Mouse (Mus musculus) embryonic facial prominence, embryonic 14.5 days (tissue): ENCODE measurements around the gene Sirt1. TPM values are rescaled to one million over a fixed set of nuclear protein-coding genes. Genes with fewer than 3 reads are reported as not detected.
A peak's percentile ranks its signal among the peaks of the same experiment; 100 is the strongest.
"Not testable (repeated sequence)": the region's sequence is repeated elsewhere in the genome, so short reads cannot be mapped to it uniquely, and the experiment has no call there.

Source experiments
- ATAC-seq: fragments of 200-750 bp; cut with Nextera tagmentation; 2 replicates; pipeline ENCODE4 v1.8.0; 2017; ENCODE audit warnings: low read depth, moderate number of reproducible peaks, moderate TSS enrichment
- DNase-seq: peaks from one replicate; pipeline ENCODE4 v3.0.0-alpha.2; 2015; ENCODE audit warnings: low spot score
- H3K27ac ChIP-seq: fragments of 300-500 bp; sonication (generic); replicated peaks from 2 replicates; pipeline ENCODE4 v1.5.1; 2014; ENCODE audit warnings: low read depth, mild to moderate bottlenecking, low read length, moderate library complexity
- H3K27me3 ChIP-seq: fragments of 300-500 bp; sonication (generic); replicated peaks from 2 replicates; pipeline ENCODE4 v1.6.1; 2014; ENCODE audit warnings: low read length; ENCODE audit not compliant: control insufficient read depth, insufficient read depth
- H3K36me3 ChIP-seq: fragments of 300-500 bp; sonication (generic); 2 replicates; pipeline ENCODE4 v1.6.1; 2014; ENCODE audit warnings: low read length, mixed read lengths; ENCODE audit not compliant: control insufficient read depth, insufficient read depth
- H3K4me1 ChIP-seq: fragments of 300-500 bp; sonication (generic); 2 replicates; pipeline ENCODE4 v1.6.1; 2014; ENCODE audit warnings: antibody characterized with exemption, low read length; ENCODE audit not compliant: control insufficient read depth, insufficient read depth
- H3K4me2 ChIP-seq: fragments of 300-500 bp; sonication (generic); 2 replicates; pipeline ENCODE4 v1.6.1; 2014; ENCODE audit warnings: low read depth, mild to moderate bottlenecking, low read length, moderate library complexity, mixed read lengths
- H3K4me3 ChIP-seq: fragments of 300-500 bp; sonication (generic); 2 replicates; pipeline ENCODE4 v1.5.1; 2014; ENCODE audit warnings: low read depth, mild to moderate bottlenecking, low read length
- H3K9ac ChIP-seq: fragments of 300-500 bp; sonication (generic); 2 replicates; pipeline ENCODE4 v1.6.1; 2014; ENCODE audit warnings: low read depth, mild to moderate bottlenecking, low read length, moderate library complexity, mixed read lengths
- H3K9me3 ChIP-seq: fragments of 300-500 bp; sonication (generic); 2 replicates; pipeline ENCODE4 v1.6.1; 2016; ENCODE audit warnings: low read length; ENCODE audit not compliant: control insufficient read depth
- WGBS: fragments of 180-500 bp; shearing (Covaris S2); extraction: QIAGEN DNeasy Blood & Tissue Kit; methylation state at CpG from one replicate; pipeline ENCODE4 v1.1.7; 2014; 5-methylcytosine and 5-hydroxymethylcytosine counted together
- polyA plus RNA-seq: library from polyadenylated mRNA; unstranded; fragments of >200 nt; fragmentation: Nextera tagmentation; extraction: Ambion mirVana; gene quantifications from 2 replicates; pipeline ENCODE4 v1.2.1, GENCODE M21; 2014

Sirt1 gene
- polyA plus RNA-seq, 1 experiment from 2014 or later: 7.5 TPM

DNA sequence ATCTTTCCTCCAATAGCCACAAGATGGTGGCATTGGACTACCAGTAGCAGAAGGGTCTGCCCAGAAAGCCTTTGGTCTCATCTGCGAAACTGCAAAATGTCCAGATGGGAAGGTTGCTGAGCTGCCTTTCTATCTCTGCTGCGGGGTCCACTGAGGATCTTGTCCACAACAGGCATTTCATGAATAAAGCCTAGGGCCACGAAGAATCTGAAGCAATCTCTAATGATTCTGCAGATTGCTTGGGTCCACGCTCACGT, 41.2 kb upstream of the Sirt1 start:
- Histone ChIP-seq H3K9me3 (no peaks in the 10 kb centered on the region), H3K27ac (no peak overlapping the region), H3K9ac (no peak overlapping the region), H3K27me3 (no peaks in the 10 kb centered on the region), H3K36me3 (no peaks in the 10 kb centered on the region), H3K4me2 (no peak overlapping the region), H3K4me1 (no peaks in the 10 kb centered on the region), H3K4me3 (no peak overlapping the region)
- no peak for DNase-seq
- 90% methylated on average over 5 of the region's 5 CpGs for WGBS
- ATAC-seq: no peak

DNA sequence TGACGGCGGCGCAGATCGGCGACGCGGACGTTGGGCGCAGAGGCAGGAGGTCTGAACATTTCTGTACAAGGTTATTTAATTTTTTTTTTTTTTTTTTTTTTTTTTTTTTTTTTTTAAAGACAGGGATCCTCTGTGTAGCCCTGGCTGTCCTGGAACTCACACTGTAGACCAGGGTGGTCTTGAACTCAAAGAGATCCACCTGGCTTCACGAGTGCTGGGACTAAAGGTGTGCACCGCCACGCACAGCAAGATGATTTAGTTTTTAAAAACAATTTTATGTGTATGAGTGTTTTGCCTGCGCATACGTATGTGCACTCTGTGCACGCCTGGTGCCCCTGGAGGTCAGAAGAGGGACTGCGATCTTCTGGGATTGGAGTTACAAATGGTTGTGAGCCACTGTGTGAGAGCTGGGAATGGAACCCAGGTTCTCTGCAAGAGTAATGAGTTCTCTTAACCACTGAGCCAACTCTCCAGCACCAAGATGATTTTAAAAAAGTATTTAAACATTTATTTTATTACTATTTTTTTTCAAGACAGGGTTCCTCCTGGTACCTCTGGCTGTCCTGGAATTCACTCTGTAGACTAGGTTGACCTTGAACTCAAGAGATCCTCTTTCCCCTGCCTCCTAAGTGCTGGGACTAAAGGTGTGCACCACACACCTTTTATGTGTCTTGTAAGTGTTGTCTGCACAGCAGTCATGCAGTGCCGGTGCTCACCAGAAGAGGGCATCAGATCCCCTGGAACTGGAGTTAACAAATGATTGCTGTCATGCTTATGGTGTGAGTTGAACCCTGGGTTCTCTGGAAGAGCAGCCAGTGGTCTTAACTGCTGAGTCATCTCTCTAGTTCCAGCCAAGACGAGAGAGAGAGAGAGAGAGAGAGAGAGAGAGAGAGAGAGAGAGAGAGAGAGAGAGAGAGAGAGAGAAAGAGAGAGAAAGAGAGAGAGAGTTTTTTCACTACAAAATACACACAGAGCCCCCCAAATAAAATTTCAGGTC, 40.5 kb upstream of the Sirt1 start, which contains the start of gene Gm7075:
Gm7075 (minus strand) TSS at position 51 of the 997 bp plus-strand sequence.
- H3K4me1 ChIP-seq: no peaks in the 10 kb centered on the region
- H3K4me3 ChIP-seq: no peak within 1 kb of the TSS
- no peaks in the 10 kb centered on the region for H3K9me3 ChIP-seq
- ATAC-seq (no peak), DNase-seq (no peak)
- WGBS: 87% methylated on average over 18 of the region's 18 CpGs
- no peaks in the 10 kb centered on the region for H3K27me3 ChIP-seq
- H3K36me3 ChIP-seq: no peaks in the 10 kb centered on the region
- H3K4me2 ChIP-seq: no peak within 1 kb of the TSS
- H3K27ac ChIP-seq: no peak within 1 kb of the TSS
- H3K9ac ChIP-seq: no peak within 1 kb of the TSS

DNA sequence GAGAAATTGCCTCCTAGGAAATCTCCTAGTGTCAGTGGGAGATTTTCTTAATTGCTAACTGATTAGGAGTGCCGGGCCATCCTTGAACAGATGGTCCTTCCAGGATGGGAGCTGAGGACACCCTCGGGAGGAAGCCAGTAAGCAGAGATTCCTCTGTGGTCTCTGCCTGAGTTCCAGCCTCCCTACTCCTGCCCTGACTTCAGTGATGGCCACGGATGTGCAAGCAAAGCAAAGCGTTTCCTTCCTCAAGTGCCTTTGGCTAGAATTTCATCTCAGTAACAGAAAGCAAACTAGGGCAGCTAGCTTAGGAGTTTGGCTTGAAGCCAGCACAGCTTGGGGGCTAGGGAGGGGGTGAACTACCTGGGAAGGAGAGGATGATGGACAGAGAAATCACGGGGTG, 35.6 kb upstream of the Sirt1 start:
- Histone ChIP-seq H3K9ac (no peak overlapping the region), H3K27me3 (no peaks in the 10 kb centered on the region), H3K4me2 (no peak overlapping the region), H3K27ac (no peak overlapping the region), H3K36me3 (no peaks in the 10 kb centered on the region), H3K4me3 (no peak overlapping the region), H3K4me1 (no peaks in the 10 kb centered on the region), H3K9me3 (no peaks in the 10 kb centered on the region)
- ATAC-seq (no peak), DNase-seq (no peak)
- 38% methylated on average over 5 of the region's 5 CpGs for WGBS

DNA sequence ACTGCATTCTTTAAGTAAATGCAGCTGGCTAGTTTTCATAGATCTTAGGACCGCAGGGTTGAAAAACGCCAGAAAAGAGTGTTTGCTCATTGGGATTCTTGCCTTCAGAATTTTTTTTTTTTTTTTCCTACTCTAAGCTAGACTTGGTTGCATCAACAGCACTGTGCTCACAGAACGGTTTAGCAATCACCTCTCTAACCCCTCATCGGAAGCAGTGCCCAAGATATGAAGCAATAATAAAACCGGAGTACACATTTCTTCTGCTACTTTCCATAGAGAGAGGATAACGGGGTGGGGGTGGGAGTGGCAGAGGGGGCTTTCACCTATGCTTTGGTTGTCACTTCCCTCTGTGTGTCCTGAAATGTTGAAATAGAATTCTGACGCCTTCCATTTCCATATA, 34.3 kb upstream of the Sirt1 start:
- H3K36me3 ChIP-seq: no peaks in the 10 kb centered on the region
- H3K27me3 ChIP-seq: no peaks in the 10 kb centered on the region
- H3K4me2 ChIP-seq: peak overlapping the region; percentile 18; the same call in 1 of the 2 replicates
- no peaks in the 10 kb centered on the region for H3K9me3 ChIP-seq
- DNase-seq (no peak), ATAC-seq (no peak)
- H3K27ac ChIP-seq: no peak overlapping the region
- no peaks in the 10 kb centered on the region for H3K4me1 ChIP-seq
- H3K4me3 ChIP-seq: no peak overlapping the region
- WGBS: 62% methylated on average over 7 of the region's 7 CpGs
- H3K9ac ChIP-seq: no peak overlapping the region

DNA sequence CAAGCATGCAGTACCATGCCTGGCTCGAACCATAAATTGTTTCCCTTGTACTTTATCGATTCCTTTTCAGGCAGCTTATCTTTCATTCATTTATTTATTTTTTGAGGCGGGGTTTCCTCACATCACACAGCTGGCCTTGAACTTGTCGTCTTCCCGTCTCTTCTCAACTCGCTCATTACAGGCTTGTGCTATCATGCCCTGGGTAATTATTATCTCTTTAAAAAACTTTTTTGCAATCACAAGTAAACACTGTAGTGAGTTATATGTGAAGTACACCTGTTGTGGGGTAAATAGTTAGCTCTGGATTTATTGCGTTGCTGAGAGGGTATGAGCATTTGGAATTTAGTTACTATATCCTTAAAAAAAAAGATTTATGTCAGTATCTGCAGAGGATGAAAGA, 33.8 kb upstream of the Sirt1 start:
- DNase-seq (no peak), ATAC-seq (no peak)
- no peak overlapping the region for H3K4me3 ChIP-seq
- H3K36me3 ChIP-seq: no peaks in the 10 kb centered on the region
- H3K27ac ChIP-seq: no peak overlapping the region
- H3K4me2 ChIP-seq: no peak overlapping the region
- 79% methylated on average over 7 of the region's 7 CpGs for WGBS
- H3K27me3 ChIP-seq: no peaks in the 10 kb centered on the region
- H3K4me1 ChIP-seq: no peaks in the 10 kb centered on the region
- no peak overlapping the region for H3K9ac ChIP-seq
- H3K9me3 ChIP-seq: no peaks in the 10 kb centered on the region

DNA sequence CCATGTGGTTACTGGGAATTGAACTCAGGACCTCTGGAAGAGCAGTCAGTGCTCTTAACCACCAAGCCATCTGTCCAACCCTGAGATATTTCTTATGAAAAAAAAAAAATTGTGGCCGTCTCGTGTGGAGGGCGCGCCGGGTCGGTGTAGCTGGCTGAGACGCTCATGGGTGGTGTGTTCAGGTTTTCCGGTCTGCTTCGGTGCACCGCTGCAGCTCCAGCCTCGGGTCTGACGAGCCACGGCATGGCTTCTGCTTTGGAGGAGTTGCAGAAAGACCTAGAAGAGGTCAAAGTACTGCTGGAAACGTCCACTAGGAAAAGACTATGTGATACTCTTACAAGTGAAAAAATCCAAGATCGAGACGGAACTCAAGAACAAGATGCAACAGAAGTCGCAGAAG, 31.3 kb upstream of the Sirt1 start:
- 86% methylated on average over 17 of the region's 17 CpGs for WGBS
- DNase-seq (no peak), ATAC-seq (no peak)
- H3K9me3 ChIP-seq: no peaks in the 10 kb centered on the region
- no peak overlapping the region for H3K4me3 ChIP-seq
- H3K9ac ChIP-seq: no peak overlapping the region
- H3K4me1 ChIP-seq: no peaks in the 10 kb centered on the region
- no peaks in the 10 kb centered on the region for H3K27me3 ChIP-seq
- H3K27ac ChIP-seq: no peak overlapping the region
- no peak overlapping the region for H3K4me2 ChIP-seq
- no peaks in the 10 kb centered on the region for H3K36me3 ChIP-seq

DNA sequence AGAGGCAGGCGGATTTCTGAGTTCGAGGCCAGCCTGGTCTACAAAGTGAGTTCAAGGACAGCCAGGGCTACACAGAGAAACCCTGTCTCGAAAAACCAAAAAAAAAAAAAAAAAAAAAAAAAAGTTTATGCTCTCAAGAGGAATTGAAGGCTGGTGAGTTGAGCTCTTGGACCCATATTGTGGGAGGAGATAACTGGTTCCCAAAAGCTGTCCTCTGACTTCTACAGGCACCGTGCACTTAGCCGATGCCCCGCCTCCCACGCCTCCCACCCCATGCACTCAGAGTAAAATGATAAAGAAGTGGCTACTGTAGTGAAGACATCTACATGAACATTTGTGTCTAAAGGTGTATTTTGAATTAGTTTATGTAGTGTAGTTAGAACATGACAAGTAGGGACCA, 30.2 kb upstream of the Sirt1 start:
- 86% methylated on average over 6 of the region's 7 CpGs for WGBS
- ATAC-seq, H3K9ac ChIP-seq, DNase-seq, H3K36me3 ChIP-seq, H3K27me3 ChIP-seq, H3K9me3 ChIP-seq, H3K4me3 ChIP-seq, H3K27ac ChIP-seq, H3K4me1 ChIP-seq, H3K4me2 ChIP-seq: not testable (repeated sequence)

DNA sequence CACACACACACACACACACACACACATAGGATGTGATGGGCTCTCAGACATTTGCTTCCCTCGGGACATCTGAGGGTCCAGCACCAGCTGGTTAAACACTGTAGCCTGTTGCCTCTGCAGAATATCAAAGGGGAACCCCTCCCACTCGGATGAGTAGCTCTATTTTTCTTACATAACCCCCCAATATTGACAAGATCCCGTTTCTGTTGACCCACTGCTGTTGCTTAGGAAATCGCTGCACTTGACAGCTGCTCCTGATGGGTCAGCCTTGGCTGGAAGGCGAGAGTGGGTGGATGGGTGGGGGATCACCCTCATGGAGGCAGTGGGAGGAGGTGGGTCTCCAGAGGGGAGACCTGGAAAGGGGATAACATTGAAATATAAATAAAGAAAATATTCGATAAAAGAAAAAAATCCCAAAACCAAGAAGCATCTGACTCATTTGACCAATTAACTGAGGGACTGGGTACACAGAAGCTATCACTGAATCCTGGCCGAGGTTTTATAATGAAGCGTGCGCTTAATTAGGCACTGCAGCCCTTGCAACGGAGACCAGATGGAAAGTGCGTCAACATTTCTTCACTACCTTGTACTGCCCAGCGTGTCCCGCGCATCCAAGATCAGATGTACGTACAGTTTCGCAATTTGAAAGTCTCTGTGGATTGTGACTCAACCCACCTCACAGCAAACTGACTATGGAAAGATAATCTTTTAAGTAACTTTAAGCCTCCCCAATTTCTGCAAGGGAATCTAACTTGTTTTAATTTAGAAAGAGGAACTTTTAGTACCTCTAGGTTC, 28.9 kb upstream of the Sirt1 start:
- H3K36me3 ChIP-seq: no peaks in the 10 kb centered on the region
- no peak overlapping the region for H3K4me3 ChIP-seq
- H3K9ac ChIP-seq: no peak overlapping the region
- H3K4me2 ChIP-seq: no peak overlapping the region
- H3K27me3 ChIP-seq: no peaks in the 10 kb centered on the region
- no peaks in the 10 kb centered on the region for H3K4me1 ChIP-seq
- ATAC-seq: no peak
- H3K9me3 ChIP-seq: no peaks in the 10 kb centered on the region
- 53% methylated on average over 15 of the region's 16 CpGs for WGBS
- H3K27ac ChIP-seq: no peak overlapping the region
- no peak for DNase-seq
